Mouse (Mus musculus) regulatory T cell (primary cell): ENCODE measurements at regions not wholly inside any gene's neighbourhood (a gene's known extent, or its start where the extent isn't known, plus 50 kb on each side); places are given as distances from the start of the nearest gene placed in this dataset.

Experiments
- in situ Hi-C: fragments of 300-600 bp; cut with MboI, MseI; formaldehyde crosslinking; loops from one replicate; pipeline ENCODE4 v1.15.1; 2025; ENCODE audit warnings: high pct_unique_total_duplicates

DNA sequence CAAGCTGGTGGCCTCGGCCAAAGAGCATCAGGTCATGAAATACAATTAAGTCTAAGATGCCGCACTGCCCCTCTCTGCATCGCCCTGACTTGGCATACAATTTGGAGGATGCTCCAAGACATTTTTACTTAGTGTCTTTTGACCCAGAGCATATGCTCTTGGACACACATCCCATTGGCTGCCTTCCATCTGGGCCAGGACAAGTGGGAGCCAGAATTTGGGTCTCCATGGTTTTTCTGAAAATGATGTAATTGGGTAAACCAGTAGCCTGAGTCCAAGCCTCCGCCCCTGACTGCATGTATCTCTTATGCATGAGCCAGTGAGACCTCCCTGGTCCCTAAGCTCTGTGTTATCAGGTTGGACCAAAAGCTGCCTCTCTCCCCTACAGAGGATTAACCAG is 117.1 kb upstream of the Rpl38 start:
- in situ Hi-C loops = no loop called here

DNA sequence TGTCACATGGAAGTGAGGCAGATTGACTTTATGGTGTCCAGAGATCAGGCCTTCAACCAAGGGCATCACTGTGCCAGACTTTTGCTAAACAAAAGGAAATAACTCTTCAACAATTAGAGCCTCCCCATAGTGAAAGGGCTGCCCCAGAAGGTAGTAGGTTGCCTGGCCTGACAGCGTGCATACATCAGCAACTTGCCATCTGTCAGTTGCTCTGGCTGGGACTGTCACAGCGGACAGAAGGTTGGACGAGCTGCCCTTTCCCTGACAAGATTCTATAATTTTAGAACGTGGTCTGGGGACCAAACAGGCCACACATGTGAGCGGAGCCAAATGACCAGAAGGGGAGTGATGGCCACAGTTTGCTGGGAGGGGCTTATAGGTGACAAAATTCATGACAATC is 119.7 kb upstream of the Rpl38 start:
- in situ Hi-C loops = no loop called here

- in situ Hi-C loops = no loop called here
Measured at GRCm38 (mm10) chr11:114544212-114544611, 124.1 kb upstream of the Rpl38 start.

DNA sequence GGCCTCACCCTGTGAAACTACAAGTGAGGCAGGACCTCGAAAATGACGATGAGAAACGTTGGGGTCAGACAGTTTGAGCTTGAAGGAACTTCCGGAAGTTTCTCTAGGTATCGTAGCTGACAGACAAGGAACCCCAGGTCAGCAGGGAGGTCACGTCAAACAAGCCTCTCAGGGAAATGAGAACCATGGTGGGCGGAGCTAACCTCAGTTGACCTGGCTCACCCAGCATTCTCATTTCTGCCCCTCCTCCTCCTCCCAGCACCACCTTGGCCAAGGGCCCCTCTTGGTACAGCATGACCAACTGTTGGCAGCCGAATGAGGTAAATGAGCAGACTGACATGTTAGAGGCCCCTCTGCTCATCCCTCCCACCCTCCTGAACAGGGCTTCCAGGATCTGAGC is 126.2 kb upstream of the Rpl38 start:
- in situ Hi-C loops = no loop called here

DNA sequence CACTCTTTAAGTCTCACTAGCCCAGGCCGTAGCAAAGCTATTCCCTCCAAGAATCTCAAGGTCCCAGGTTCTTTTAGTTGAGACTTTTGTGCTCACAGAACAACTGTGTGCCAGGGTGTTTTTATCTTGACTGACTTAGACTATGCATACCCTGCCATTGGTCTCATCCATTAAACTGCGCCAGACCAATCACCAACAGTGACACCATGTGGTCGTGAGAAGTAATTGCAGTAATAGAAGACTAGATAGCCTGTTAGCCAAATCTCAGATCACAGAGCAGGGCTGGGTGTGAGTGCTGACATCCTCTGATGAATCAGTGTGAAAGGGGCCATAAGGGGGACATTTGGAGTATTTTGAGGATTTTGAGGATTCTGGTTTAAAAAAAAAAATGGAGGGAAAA is 127.8 kb upstream of the Rpl38 start:
- in situ Hi-C loops = no loop called here

DNA sequence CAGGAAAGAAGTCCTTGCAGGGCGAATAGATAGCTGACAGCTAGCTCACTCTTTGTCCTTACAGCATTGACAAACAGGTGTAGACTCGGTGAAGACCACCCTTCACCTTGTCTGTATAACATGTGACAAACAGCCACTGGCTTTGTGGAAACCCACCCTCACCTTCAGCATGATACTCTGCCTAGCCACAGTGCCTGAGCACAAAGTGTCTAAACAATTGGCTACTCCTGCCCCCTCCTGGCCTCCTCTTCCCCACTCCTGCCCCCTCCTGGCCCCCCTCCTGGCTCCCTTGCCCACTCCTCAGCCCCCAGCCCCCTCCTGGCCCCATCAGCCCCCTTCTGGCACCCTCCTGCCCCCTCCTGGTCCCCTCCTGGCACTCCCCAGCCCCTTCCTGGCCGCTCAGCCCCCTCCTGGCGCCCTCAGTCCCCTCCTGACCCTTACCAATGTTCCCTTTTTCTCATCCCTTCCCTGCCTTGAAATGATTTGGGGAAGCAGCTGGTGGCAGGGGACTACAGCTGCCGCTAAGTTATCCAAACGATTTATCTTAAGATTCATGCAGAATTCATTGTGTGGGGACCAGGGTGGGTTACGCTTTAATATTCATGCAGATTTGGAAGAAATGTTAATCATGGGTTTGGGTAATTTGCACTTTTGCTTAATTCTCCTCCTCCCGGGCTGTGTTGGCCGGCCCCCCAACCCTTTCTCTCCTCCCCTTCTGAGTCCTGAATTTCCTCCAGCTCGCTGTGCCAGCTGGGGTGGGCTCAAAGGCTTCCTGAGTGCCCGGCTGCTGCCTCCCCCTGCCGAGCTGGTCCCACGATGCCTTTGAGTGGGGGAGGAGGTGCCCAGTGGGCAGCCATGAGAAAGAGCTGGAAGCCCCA is 131.5 kb upstream of the Rpl38 start:
- in situ Hi-C loops = no loop called here

- in situ Hi-C loops = no loop called here
Measured at GRCm38 (mm10) chr11:114535900-114536299, 132.4 kb upstream of the Rpl38 start.

DNA sequence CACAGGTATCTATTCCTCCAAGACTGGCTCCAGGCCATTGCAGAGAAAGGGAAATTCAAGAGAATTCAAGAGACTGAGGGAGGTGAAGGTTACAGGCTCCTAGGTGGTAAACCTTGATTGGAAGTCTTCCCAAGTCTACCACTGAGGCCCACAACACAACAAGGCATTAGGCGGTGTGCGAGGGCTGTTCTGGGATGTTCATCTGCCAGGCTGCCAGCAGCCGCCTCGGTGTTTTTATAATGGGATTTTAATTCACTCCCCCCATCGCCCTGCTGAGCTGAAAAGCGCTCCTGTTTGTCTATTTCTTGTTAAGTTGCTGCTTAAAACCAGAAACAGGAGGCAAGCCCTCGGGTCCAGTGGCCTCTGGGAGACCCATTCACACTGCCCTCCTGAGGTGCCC is 133.9 kb upstream of the Rpl38 start:
- in situ Hi-C loops = no loop called here

DNA sequence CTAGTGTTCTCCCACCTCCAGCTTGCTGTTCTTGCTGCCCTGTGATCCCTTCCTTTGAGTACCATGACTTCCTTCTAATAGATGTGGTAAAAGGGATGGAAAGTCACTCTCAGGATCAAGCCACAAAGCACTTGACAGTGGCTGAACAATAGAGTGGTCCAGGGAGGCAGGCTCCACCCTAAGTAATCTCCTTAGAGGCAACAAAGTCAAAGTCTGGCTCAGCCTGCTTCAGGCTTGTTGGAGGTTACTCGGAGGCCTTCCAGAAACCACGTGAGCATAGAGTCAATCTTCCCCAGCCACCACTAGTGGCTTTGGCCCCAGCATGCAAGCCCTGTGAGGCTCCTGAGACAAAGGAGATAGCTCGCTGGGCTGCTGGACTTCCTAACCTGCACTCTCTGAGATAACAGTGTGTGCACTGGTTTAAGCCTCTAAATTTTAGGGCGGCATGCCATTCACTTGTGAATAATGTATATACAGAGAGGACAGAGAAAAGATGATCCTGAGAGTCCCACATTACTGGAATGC is 137.0 kb upstream of the Rpl38 start:
- in situ Hi-C loops = no loop called here

DNA sequence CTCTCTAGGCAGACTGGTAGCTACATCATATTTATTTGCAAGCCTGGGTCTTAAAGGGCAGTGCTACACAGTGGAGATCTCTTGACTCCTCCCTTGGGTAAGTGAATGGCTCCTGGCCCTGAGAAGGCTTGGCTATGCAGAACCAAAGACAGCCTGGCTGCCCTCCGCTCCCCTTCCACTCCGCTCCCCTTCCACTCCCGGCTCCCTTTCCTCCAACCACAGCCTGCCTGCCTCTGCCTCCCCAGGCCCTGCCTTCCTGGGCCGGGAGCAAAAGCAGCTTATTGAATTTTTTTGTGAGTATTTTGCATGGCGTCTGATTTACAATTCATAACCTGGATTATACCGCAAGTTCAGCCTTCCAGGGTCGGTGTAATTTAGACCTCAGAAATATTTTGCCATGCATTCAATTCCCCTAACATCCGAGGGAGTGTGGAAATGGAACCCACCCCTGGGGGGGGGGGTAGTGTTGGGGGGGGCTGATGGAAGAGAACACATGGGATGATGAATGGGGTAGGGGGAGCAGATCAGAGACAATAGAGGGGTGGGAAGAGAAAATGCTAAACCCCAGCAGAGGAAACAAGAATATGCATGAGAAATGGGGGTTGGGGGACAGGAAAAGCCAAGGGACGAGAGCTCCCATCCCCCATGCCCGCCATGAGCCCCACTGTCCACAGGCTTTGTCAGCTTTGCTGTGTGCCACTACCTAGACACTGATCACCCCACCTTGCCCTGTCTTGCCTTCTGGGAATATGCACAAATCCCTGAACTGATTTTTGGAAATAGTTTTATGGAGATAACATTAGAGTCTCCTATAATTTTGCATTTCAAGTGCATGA is 139.2 kb upstream of the Rpl38 start:
- in situ Hi-C loops = no loop called here

GRCm38 (mm10) chr11:114523444-114524238 is 144.7 kb upstream of the Rpl38 start:
- in situ Hi-C loops = no loop called here

DNA sequence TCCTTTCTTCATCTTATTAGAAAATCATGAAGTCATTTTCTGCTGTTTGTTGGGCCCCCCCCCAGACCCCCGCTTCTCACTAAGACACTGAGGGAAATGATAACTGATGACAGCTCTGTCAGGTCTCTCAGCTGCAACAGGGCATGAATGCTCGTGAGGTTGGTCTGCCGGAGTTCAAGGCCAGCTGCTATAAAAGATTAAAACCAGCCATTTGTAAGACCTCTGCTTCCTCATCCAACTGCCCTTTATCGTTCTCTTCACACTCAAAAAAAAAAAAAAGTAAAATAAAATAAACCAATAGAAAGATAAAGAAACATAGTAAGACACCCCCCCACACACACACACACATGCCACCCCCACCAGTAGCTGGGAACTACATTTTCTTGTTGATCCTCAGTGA is 153.0 kb upstream of the Rpl38 start:
- in situ Hi-C loops = loop anchor here (5.0 kb wide), 1 partner anchor 117 kb away; no protein-coding TSS in a partner anchor

- in situ Hi-C loops = no loop called here
Measured at GRCm38 (mm10) chr11:114514126-114514525, 154.2 kb upstream of the Rpl38 start.

GRCm38 (mm10) chr11:114513446-114513845 is 154.9 kb upstream of the Rpl38 start:
- in situ Hi-C loops = no loop called here

GRCm38 (mm10) chr11:114511994-114512393 is 156.3 kb upstream of the Rpl38 start:
- in situ Hi-C loops = no loop called here

DNA sequence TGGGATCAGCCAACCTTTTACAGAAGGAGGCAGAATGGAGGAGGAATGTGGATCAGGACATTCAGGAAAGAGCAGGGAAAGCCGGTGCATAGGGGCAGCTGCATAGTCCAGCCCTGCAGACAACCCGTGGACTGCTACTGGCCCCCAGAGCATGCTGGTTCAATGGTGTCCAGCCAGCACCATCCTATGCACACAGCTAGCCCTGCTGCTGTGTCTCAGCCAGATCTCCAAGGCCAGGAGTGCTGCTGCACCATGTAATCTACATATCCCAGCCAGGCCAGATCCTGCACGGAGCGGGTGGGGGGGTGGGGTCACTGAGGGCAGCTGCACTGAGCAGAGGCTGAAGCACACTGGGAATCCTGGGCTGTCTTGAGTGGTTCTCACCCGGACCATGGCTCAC is 165.8 kb upstream of the Rpl38 start:
- in situ Hi-C loops = no loop called here

DNA sequence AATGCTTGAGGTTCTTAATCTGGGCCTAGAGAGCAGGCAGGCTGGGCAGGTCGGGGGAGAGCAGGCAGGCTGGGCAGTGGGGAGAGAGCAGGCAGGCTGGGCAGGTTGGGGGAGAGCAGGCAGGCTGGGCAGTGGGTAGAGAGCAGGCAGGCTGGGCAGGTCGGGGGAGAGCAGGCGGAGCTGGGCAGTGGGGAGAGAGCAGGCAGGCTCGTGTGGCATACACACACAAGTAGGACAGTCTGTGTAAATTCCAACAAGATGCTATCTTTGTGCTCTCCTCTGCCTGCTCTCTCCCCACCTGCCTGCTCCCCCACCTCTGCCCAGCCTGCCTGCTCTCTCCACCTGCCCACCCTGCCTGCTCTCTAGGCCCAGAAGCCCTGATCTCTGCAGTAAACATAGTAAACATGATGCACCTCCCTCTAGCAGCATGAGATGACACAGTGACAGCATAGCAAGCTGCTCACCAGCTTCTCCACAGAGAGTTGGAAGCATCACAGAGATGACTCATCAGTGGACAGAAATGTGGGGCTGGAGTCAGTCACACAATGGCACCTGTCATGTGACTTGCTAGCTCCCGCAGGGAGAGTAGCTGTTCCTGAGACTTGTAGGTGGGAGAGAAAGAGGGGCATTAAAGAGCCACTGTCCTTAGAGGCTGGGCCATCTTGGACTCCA is 166.3 kb upstream of the Rpl38 start:
- in situ Hi-C loops = no loop called here

DNA sequence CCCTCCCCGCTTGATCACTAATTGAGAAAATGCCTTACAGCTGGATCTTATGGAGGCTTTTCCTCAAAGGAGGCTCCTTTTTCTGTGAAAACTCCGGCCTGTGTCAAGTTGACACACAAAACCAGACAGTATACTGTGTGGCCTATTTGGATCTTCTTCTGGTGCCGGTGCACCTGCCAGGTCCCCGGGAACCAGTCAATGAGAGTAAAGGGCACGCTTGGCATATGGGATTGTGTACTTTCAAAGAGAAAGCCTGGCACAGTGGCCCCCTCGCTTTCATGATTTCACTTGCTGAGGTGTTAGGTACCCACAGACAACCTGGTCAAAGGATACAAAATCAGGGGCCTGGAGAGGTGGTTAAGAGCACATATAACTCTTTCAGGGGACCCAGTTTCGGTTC is 167.9 kb upstream of the Rpl38 start:
- in situ Hi-C loops = no loop called here

- in situ Hi-C loops = no loop called here
Measured at GRCm38 (mm10) chr11:114499665-114500064, 168.7 kb upstream of the Rpl38 start.

- in situ Hi-C loops = no loop called here
Measured at GRCm38 (mm10) chr11:114495520-114495921, 172.8 kb upstream of the Rpl38 start.

- in situ Hi-C loops = no loop called here
Measured at GRCm38 (mm10) chr11:114486455-114486854, 181.9 kb upstream of the Rpl38 start.
